Mouse (Mus musculus) splenic B cell, adult 2 months (primary cell): Measurements from ENCODE around the gene Pygo2.
A peak's percentile ranks its signal among the peaks of the same experiment; 100 is the strongest.
"Not testable (repeated sequence)": the region's sequence is repeated elsewhere in the genome, so short reads cannot be mapped to it uniquely, and the experiment has no call there.

Experiments used
- DNase-seq: peaks from one replicate; pipeline ENCODE4 v3.0.0-alpha.2; 2011; ENCODE audit warnings: low read depth, low spot score
- H3K27me3 ChIP-seq: 2 replicates; pipeline ENCODE4 v1.6.1; 2012; ENCODE audit warnings: mild to moderate bottlenecking, low read length, moderate library complexity, mixed read lengths; ENCODE audit not compliant: control insufficient read depth, poor library complexity, insufficient read depth, severe bottlenecking
- H3K36me3 ChIP-seq: 2 replicates; pipeline ENCODE4 v1.6.1; 2012; ENCODE audit warnings: mild to moderate bottlenecking, low read length, moderate library complexity, mixed read lengths; ENCODE audit not compliant: control insufficient read depth, poor library complexity, insufficient read depth, severe bottlenecking

The Pygo2 gene

DNA sequence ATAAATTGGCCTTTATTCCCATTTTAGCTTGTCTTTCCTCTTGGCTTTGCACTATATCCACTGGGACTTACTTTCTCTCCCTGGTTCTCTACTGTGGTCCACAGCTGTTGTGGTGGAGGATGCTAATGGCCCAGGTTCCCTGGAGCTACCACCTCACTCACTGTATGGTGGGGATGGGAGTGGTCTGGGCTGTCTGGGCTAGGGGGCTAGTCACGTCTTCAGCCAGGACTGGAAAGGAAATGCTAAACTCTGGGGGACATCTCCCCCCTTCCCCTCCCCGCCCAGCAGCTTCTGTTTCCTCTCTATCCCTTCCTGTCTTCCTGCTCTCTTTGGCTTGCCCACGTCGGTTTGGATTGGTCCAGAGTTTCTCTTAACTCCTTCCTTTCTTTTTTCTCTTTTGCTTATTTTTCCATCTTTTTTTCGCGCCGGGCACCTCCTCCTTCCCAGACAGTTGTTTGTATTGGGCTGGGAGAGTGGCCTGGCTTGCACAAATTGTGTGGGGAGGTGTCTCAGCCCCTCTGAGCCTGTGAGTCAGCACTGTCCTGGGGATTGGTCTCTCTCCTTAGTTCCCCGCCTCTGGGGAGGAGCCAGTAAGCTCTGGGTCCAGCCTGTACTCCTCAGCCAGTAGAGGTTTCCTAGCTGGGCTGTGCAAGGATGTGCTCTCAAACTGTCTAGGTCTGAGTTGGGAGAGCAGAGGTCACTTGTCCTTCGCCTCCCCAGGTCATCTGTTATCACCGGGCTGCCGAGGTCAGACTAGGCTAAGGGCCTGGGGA lies 8.8 kb upstream of the Pygo2 start:
- Histone ChIP-seq H3K36me3 (no peaks in the 10 kb centered on the region; the same call in 1 of the 2 replicates), H3K27me3 (no peaks in the 10 kb centered on the region)
- DNase-seq = no peak

DNA sequence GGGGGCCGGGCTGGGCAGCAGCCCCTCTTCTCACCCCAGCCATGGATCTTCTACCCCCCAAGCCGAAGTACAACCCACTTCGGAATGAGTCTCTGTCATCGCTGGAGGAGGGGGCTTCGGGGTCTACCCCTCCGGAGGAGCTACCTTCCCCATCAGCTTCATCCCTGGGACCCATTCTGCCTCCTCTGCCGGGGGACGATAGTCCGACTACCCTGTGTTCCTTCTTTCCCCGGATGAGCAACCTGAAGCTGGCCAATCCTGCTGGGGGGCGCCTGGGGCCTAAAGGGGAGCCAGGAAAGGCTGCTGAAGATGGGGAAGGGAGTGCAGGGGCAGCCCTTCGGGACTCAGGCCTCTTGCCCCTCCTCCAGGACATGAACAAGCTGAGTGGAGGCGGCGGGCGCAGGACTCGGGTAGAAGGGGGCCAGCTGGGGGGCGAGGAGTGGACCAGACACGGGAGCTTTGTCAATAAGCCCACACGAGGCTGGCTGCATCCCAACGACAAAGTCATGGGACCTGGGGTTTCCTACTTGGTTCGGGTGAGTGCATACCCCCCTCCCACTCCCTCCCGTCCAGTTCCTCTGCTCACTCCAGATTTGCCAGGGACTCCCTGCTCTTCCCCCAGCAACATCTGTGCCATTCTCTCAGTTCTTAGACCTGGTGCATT lies 8.1 kb upstream of the Pygo2 start:
- H3K27me3 ChIP-seq = no peaks in the 10 kb centered on the region
- DNase-seq = no peak

DNA sequence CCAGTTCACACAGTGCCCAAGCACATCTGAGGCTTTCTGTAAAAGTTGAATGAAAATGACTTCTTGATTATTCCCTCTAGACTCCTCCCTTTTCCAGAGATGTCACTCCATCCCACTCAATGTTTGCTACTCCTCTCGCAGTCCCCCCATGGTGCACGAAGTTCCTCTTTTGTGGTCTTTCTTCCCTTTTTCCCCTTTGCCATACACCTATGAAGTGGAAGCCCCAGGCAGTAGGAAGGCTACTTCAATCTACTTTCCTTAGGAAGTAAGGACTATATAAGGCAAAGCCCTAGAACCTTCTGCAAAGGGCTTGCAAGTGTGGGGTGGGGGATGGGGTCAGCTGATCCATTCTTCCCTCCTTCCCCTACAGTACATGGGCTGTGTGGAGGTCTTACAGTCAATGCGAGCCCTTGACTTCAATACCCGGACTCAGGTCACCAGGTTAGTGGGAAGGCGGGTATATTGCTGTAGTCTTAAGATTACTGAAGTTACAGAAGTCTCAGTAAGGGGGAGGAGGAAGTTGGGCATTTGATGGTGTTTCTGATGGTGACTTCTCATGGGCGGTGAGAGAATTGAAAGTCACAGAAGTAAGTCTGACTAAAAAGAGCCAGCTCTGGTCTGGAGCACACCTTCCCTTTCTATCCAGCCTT lies 7.3 kb upstream of the Pygo2 start:
- H3K36me3 ChIP-seq = no peaks in the 10 kb centered on the region; the same call in none of the 2 replicates
- H3K27me3 ChIP-seq = no peaks in the 10 kb centered on the region
- DNase-seq = no peak

More for the DNA sequence above, 8.1 kb upstream of the Pygo2 start:
- no peaks in the 10 kb centered on the region; the same call in none of the 2 replicates for H3K36me3 ChIP-seq

DNA sequence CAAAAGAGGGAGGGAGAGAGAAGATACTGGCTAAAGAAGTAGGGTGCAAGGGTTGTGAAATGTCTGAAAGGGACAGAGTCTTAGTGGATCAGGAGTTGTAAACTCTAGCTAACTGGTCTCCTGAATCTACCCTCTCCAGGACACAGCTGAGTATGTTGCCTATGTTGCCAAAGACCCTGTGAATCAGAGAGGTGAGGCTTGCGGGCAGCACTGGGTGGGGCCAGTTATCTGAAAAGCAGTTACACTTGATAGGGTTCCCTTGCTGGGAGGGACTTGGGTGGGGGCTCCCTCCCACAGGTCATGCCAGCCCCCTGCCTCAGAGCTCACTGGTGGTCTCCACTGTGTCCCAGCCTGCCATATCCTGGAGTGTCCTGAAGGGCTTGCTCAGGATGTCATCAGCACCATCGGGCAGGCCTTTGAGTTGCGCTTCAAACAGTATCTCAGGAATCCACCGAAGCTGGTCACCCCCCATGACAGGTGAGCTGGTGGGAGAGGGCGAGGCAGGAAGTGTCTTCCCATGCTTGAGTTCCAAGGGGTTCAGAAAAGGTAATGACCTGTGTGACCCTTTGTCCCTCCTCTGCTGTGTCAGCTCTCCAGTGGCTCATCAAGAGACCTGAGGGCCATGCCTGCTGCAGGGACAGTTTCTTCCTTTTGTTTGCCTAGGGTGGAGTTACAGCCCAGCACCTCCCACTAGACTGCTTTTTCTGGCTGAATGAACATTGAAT lies 5.4 kb upstream of the Pygo2 start:
- DNase-seq = no peak
- Histone ChIP-seq H3K36me3 (no peaks in the 10 kb centered on the region; the same call in none of the 2 replicates), H3K27me3 (no peaks in the 10 kb centered on the region)

DNA sequence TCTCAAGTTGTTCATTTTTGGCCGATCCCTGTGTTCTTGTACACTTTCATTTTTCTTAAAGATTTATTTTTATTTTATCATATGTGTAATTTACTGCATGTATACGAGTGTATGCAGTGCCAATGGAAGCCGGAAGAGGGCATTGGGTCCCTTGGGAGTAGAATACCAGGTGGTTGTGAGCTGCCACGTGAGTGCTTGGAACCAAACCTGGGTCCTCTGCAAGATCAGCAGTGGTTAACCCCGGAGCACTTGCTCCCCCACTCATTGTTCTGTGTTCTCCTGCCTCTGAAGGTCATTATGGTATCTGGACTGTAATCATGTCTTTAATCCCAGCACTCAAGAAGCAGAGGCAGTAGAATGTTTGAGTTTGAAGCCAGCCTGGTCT lies 4.9 kb upstream of the Pygo2 start:
- DNase-seq = no peak
- H3K36me3 ChIP-seq = no peaks in the 10 kb centered on the region; the same call in none of the 2 replicates

DNA sequence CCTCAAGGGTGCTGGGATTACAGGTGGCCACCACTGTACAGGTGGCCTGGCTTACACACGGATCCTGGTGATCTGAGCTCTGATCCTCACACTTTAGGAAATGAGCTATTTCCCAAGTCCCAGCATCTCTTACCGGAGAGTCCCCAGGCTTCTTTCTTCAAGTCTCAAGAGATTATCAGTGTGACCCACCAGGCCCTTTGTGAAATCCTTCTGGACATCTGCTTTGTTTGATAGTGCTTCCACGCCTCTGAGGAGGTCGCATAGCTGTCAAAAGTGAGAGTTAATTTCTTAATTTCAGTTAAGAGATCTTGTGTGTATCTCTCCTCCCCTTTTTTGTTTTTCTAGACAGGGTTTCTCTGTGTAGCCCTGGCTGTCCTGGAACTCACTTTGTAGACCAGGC lies 4.1 kb upstream of the Pygo2 start:
- H3K27me3 ChIP-seq = no peaks in the 10 kb centered on the region
- DNase-seq = no peak

More for the DNA sequence above, 4.9 kb upstream of the Pygo2 start:
- H3K27me3 ChIP-seq = no peaks in the 10 kb centered on the region

DNA sequence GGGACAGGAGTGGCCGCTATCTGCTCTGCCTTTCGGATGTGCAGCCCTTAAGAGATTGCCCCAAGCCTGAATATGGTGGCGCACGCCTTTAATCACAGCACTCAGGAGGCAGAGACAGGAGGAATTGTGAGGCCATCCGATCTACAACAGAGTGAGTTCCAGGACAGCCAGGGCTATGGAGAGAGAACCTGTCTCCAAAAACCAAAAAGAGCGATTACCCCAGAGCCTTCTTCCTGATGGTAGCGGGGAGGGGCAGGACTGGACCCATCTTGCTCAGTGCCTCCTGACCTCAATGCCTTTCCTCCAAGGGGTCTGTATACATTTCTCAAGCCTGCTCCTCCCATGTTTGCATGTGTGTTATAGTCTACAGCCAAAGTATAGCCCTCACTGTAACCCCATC lies 993 bp upstream of the Pygo2 start:
- not testable (repeated sequence) for H3K36me3 ChIP-seq, H3K27me3 ChIP-seq, DNase-seq

More for the DNA sequence above, 4.1 kb upstream of the Pygo2 start:
- no peaks in the 10 kb centered on the region; the same call in none of the 2 replicates for H3K36me3 ChIP-seq

DNA sequence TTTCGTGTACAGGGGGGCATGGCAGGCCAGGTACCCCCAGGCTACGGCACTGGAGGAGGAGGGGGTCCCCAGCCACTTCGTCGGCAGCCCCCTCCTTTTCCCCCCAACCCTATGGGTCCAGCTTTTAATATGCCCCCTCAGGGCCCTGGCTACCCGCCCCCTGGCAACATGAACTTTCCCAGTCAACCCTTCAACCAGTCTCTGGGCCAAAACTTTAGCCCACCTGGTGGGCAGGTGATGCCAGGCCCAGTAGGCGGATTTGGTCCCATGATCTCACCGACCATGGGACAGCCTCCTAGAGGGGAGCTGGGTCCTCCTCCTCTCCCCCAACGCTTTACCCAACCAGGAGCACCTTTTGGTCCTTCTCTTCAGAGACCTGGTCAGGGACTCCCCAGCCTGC lies 2.6 kb downstream of the Pygo2 start:
- Histone ChIP-seq H3K36me3 (peaks cover 5% of the 10 kb centered on the region), H3K27me3 (no peaks in the 10 kb centered on the region)
- no peak for DNase-seq

DNA sequence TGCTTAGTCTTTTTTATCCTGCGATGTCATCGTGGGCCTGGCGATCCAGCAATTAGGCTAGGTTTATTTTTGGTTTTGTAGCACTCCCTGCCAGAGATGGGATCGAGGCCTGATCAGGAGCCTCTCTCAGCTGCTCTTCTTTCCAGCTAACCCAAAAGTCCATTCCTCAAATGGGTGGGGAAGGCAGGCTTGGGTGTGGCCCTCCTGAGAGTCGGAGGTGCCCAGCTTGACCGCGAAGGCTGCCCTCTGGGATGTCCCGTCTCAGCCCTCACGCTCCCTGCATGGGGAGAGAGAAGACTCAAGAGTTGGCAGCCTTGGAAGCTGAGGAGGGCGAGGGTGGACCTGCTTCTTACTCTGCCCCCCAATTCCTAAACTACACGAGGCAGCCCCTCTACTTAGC lies 4.5 kb downstream of the Pygo2 start:
- no peaks in the 10 kb centered on the region for H3K27me3 ChIP-seq
- H3K36me3 ChIP-seq = peaks cover 5% of the 10 kb centered on the region
- no peak for DNase-seq

DNA sequence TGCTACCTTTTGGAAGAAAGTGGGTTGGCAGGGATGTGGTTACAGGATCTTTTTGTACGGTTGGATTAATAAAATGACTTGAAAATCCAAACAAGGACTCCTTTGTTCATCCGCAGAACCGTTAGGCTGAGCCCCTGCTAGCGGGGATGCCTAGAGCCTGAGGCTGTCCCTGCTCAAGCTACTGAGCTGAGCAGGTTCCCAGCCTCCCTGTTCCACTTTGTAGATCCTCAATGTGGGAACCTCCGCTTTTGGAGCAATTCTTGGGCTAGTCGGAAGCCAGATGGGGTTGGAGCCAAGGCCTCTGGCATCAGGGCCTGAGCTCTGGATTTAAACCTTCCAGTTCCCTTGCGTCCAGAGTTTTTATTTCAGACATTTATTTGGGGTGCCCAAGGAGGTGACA lies 5.0 kb downstream of the Pygo2 start:
- no peak for DNase-seq
- H3K36me3 ChIP-seq = peaks cover 5% of the 10 kb centered on the region
- no peaks in the 10 kb centered on the region for H3K27me3 ChIP-seq

DNA sequence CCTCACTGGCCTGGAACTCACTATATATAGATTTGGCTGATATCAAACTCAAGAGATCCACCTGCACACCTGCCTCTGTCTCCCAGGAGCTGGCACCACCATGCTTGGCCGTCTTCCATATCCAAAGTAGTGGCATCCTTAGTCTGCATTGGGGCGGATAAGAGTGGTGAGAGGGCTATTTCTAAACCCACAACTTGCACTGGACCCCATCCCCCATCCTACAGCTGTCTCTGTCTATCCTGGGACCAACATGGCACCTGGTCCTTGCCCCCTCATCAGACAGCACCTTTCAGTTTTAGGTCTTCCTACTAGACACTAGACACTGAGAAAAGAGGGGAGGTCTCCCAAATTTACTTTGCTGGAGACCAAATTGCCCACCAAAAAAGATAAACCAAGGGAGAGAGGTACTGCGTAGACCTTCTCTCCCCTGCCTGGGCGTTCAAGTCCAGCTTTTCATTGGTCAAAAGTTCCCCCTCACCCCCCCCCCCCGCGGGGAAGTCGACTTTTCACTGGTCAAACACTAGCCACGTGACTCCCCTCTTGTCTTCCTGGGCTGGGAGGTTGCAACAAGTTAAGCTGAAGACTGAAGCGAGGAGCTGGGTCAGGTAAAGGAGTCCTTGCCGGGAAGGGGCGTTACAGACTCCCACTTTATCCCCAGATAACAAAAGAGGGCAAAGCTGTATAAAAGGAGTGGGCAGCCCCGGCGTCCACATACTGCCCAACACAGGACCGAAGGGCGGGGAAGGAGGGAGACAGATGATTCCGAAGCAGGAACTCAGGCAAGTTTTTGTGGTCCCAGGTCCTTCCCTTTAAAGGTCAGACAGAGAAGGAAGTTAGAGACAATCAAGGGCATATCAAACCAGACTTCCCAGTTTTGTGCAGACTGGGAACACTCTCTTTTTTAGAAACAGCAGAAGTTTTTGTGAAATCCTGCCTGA lies 6.4 kb downstream of the Pygo2 start, which contains the start of gene Pbxip1:
Gene Pbxip1 (plus strand): TSS at position 531 of the 938 bp plus-strand sequence.
- Histone ChIP-seq H3K36me3 (peaks cover 9% of the 10 kb centered on the region), H3K27me3 (no peaks in the 10 kb centered on the region)
- peak; percentile 84 for DNase-seq

DNA sequence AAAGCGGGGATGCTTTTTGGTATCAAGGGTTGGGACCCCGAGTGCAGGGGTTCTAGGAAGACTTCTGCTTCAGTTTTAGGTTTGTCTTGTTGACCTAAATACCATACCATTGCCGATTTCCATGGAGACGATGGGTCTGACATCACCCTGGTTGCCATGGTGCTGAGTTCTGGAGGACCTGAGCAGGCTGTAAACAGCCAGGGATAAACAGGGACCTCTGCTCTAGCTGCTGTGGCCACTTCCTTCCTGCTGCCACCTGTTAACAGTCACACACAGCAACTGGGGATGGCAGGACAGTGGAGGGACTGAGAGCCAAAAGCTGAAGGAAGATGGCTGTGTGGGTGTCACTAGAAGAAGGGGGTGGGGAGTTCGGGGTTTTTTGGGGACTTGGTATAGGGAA lies 7.3 kb downstream of the Pygo2 start:
- peak; percentile 80 for DNase-seq
- H3K27me3 ChIP-seq = no peaks in the 10 kb centered on the region

DNA sequence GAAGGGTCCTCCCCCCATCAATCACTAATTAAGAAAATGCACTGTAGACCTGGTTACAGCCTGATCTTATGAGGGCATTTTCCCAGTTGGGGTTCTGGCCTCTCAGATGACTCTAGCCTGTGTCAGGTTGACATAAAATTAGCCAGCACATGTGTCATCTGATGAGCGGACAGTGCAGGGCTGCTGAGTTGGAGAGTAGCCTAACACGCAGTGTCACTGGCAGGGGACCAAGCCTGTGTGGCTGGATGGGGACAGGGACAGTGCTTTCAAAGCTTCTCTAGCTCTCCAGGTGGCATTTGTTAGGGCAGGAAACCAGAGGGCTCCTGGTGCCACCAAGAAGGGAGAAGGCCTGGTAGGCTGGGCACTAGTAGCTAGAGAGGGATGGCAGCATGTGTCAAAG lies 10.7 kb downstream of the Pygo2 start:
- Histone ChIP-seq H3K36me3 (peaks cover 10% of the 10 kb centered on the region), H3K27me3 (no peaks in the 10 kb centered on the region)
- DNase-seq = no peak

More for the DNA sequence above, 7.3 kb downstream of the Pygo2 start:
- peaks cover 9% of the 10 kb centered on the region for H3K36me3 ChIP-seq
